Mouse (Mus musculus) megakaryocyte, embryonic 14.5 days (primary cell): ENCODE measurements at regions not wholly inside any gene's neighbourhood (a gene's known extent, or its start where the extent isn't known, plus 50 kb on each side); places are given as distances from the start of the nearest gene placed in this dataset.

ENCODE experiments used
- FLI1 ChIP-seq: IDR thresholded peaks from 2 replicates; pipeline ENCODE4 v1.6.1; 2012; ENCODE audit warnings: low read length, inconsistent platforms, mixed read lengths
- GATA1 ChIP-seq: IDR thresholded peaks from 3 replicates; pipeline ENCODE4 v1.6.1; 2012; ENCODE audit warnings: mixed read lengths, low read length, inconsistent platforms, borderline replicate concordance

- no peak for TF ChIP-seq GATA1
- TF ChIP-seq FLI1, result no peak
Measured at GRCm38 (mm10) chr3:41182036-41182899, 99.4 kb upstream of the Pgrmc2 start.
